Mouse (Mus musculus): ENCODE measurements around the gene Slc12a1. TPM values are rescaled to one million over a fixed set of nuclear protein-coding genes. Genes with fewer than 3 reads are reported as not detected.
A peak's percentile ranks its signal among the peaks of the same experiment; 100 is the strongest.

Gene Slc12a1
- total RNA-seq, 2 experiments from 2014 or later = not detected

DNA sequence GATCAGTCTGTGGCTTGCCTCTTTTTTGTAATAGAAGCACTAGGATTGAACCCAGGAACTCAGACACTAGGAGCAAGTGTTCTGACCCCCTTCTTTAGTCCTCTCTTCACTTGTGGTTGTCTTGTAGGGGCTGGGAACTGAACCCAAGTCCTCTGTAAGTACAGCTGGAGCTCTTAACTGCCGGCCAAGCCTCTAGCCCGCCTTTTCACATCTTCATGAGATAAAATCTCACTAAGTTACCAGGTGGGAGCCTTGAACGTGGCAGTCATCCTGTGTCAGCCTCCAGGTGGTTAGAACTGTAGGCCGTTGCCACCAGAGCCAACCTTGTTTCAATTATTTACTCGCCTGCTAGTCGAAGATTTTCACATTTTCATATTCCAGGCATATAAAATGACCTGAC is 101.4 kb downstream of the Slc12a1 start:
- DNase-seq (ENCODE audit: low spot score in 2 of 2) = no peak

DNA sequence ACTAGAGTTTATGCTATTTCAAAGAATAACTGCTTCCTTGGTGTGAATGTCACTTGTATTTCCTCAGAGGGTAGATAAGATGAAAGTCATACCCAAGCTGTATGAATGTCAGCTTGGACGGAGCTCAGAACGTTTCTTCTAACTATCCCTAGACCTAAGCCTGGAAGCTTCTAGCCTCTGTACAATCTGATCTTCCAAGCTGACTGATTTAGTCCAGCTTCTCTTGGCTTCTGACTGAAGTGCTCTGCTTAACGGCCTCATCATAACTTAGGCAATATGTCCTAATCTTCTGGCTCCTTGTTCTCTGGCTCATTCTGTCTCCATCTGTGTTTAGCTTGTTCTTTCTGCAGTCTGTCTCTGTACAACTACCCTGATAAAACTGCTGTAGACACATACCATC is 102.3 kb downstream of the Slc12a1 start:
- DNase-seq (ENCODE audit: low spot score in 2 of 2) = no peak

DNA sequence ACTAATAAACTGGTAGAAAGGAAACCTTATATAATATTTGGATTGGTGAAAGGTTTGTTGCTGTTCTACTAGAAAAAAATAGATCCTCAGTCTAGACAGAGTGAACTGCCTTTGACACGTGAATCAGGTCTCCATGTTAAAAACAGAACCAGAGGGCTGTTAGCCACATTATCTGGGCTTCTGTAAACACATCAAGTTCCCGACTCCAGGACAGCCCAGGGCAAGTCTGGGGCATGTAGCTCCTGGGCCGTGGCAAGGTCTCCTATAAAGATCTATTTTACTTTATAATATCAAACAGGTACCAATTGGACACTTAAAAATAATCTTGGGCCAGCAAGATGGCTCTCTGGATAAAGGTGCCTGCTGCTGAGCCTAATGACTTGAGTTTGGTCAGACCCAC is 103.6 kb downstream of the Slc12a1 start:
- DNase-seq (ENCODE audit: low spot score in 2 of 2) = no peak

DNA sequence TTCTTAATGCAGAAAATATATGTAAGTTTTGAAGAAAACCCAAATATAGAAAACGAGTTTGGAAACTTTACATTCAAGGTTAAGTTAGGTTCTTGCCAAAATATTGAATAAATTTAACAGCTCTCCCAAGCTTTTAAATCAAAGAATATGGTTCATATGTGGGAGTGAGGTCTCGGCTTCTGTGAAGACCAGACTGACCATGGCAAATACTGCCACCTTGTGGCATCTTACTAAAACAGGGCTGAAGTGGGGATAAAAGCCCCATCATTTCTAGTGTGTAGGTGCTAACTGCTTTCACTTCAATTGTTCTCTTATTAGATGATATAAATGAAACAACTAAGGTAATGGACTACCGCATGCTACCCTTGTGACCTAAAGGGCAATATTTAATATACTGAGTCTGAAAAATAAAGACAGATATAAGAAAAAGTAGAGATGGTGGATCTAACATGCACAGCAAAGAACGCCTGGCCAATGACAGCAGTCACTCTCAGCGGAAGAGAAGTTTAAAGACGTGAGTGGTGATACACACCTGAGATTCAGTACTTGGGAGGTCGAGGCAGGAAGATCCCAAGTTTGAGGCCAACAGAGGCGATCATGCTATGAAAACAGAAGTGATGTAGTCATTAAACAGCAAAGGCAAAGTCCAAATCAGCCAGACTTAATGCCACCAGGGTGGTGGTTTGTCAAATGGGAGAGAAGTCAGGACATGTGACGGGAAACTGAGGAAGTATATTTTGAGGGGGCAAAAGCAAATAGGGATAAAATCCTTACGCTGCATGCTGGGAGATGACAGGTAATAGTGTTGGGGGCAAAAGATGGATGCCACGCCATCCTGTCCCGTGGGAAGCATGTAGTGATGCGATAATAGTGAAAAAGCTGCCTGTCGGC is 107.2 kb downstream of the Slc12a1 start:
- no peak for DNase-seq (ENCODE audit: low spot score in 2 of 2)

DNA sequence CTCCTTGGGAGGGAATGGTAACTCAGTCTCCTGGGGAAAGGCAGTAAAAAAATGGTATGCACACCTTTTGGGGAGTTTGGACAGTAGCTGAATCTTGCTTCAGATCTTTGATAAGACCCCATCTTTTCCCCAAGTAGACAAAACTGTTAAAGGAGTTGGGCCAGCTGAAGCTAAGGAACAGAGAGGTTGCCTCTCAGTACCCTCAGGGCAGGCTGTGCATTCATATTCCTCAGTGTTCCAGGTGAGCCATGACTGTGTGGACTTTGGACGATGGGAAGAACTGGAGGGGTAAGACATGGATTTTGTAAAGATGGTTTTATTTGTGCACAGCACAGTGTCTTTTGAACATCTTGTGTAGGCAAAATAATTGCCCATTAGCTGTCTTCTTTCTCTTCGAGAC is 108.0 kb downstream of the Slc12a1 start:
- DNase-seq (ENCODE audit: low spot score in 2 of 2) = no peak

DNA sequence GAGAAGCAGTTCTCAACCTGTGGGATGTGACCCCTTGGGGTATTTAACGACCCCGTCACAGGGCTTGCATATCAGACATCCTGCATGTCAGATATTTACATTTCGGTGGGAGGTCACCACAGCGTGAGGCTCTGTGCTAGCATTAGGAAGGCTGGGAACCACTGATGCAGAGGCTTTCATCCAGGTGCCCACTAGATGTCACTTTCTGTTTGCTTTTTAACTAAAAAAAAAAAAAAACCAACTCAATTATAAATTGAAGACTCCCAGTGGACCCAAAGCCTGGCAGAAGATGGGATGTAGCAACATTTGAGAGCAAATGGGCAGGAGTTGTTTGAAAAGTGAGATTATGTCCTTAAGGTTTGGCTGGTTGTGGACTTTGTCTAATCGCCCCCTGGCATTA is 110.8 kb downstream of the Slc12a1 start:
- DNase-seq (ENCODE audit: low spot score in 2 of 2) = peak in 1 of 2 experiments; percentile 41

DNA sequence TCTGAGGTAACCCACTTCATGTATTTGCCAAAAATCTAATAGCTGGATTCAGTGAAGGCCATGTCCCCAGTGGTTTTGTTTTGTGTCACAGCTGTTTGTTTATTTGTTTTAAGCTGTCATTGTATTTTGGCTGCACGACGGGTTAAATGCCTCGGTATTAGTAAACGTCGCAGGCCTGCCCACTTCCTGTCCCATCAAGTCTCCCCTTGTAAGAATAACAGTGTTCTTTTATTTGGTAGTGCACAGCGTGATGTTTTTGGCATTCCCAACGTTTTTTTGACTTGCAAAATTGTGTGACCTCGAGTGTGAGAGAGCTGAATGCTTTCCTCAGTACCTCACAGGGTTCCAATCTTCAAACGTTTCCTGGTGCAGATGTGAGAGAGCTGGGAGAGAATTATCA is 111.4 kb downstream of the Slc12a1 start:
- no peak for DNase-seq (ENCODE audit: low spot score in 2 of 2)

DNA sequence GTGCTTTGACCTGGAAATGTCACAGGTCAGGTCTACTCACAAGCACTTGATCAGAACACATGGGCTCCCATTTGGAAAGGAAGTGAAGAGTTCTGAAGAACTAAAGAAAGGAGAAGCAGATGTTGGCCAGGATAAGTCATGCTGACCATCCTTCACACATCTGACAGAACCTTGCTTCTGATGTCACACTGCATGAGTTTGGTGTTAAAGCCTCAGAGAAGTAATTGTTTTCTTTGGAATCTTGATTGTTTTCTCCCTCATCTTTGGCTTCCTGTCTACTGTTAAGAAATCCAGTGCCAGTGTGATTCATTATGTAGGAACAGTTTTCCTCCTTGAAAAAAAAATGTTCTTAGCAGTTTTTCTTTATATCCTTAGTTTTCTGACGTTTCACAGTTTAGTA is 116.6 kb downstream of the Slc12a1 start:
- no peak for DNase-seq (ENCODE audit: low spot score in 2 of 2)

DNA sequence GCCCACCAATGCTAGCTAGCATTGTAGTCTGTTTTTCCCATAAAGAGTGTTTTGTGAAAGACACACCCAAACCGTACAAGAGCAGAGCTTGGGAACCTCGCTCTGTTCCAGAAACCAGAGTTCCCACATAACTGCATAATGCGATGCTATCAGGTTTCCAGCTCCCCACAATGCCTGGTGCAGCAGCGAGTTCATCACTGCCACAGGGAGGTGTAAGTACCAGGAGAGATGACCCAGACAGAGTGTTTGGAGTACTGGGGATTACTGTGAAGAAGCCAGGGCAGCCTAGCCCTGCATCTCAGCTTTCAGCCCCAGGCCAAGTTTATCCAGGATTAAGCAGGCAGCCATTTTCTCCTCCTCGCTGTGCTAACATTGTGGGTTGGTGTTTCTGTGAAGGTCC is 123.3 kb downstream of the Slc12a1 start:
- DNase-seq (ENCODE audit: low spot score in 2 of 2) = no peak

DNA sequence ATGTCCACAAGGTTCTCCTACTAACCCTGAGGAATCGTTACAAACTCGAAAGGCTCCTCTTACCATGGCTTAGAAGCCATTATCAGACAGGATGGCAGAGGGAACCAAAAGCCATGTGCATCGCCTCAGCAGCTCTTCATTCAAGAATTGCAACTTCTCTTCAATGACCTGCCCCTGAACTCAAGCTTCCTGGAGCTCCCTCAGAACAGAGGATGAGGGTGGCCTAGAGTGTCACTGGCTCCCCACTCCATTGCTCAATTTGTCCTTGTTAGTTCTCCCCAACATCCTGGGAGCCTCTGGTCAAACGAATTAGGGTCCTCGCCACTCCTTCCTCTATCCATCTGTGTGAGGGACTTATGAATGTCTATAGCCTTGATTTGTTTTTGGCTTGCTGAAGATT is 124.4 kb downstream of the Slc12a1 start:
- no peak for DNase-seq (ENCODE audit: low spot score in 2 of 2)

DNA sequence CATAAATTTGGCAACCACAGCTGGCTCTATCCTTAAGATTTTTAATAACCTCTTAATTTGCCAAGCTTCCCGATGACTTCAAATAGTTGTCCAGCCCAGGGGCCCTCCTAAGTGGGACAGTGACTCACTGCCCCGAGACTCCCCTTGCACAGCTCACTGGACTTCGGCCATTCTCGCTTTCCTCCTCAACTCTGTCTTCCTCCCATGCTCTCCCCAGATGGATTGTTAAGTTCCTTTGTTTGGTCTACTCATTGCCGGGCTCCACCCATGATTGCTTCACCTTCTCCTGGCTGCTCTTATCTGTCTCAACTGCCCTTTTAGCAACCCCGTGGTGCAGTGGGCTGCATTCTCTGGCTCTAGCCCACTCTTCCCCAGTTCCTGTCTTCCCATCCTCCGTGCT is 126.2 kb downstream of the Slc12a1 start:
- DNase-seq (ENCODE audit: low spot score in 2 of 2) = peak in 1 of 2 experiments; percentile 31

Other genes with a start within 250 kb of the Slc12a1 start
- gene Slc24a5, start 84.4 kb upstream of the Slc12a1 start, total RNA-seq (2021) = under 1 TPM; 0.32 to 0.49 TPM
- gene Myef2, start 28.8 kb upstream of the Slc12a1 start, total RNA-seq (2021) = 10 to 100 TPM; 33.7 to 37.5 TPM
- not detected for gene Ctxn2, start 15.8 kb upstream of the Slc12a1 start, total RNA-seq (2021)
- 10 to 100 TPM; 37.3 to 39.8 TPM for gene Dut, start 94.7 kb downstream of the Slc12a1 start, total RNA-seq (2021)

All from gastrocnemius, postnatal 4 days (tissue).